Mouse (Mus musculus) lung, postnatal 0 days (tissue): ENCODE data around the gene Otogl. TPM values are rescaled to one million over a fixed set of nuclear protein-coding genes. Genes with fewer than 3 reads are reported as not detected.

Experiments used
- ATAC-seq: fragments of 200-750 bp; cut with Nextera tagmentation; 2 replicates; pipeline ENCODE4 v1.8.0; 2017; ENCODE audit warnings: moderate library complexity
- DNase-seq: peaks from one replicate; pipeline ENCODE4 v3.0.0-alpha.2; 2016; ENCODE audit warnings: low spot score
- H3K27ac ChIP-seq: fragments of 300-500 bp; sonication (generic); 2 replicates; pipeline ENCODE4 v1.5.1; 2014; ENCODE audit warnings: antibody characterized with exemption, mild to moderate bottlenecking, low read length, mixed read lengths
- H3K27me3 ChIP-seq: fragments of 300-500 bp; sonication (generic); replicated peaks from 2 replicates; pipeline ENCODE4 v1.6.1; 2014; ENCODE audit warnings: low read length, mixed read lengths; ENCODE audit not compliant: insufficient read depth
- H3K36me3 ChIP-seq: fragments of 300-500 bp; sonication (generic); 2 replicates; pipeline ENCODE4 v1.6.1; 2014; ENCODE audit warnings: low read length, mixed read lengths; ENCODE audit not compliant: insufficient read depth
- H3K4me1 ChIP-seq: fragments of 300-500 bp; sonication (generic); 2 replicates; pipeline ENCODE4 v1.6.1; 2014; ENCODE audit warnings: antibody characterized with exemption, low read depth, low read length, mixed read lengths; ENCODE audit not compliant: insufficient read depth
- H3K4me2 ChIP-seq: fragments of 300-500 bp; sonication (generic); replicated peaks from 2 replicates; pipeline ENCODE4 v1.6.1; 2014; ENCODE audit warnings: low read depth, mild to moderate bottlenecking, low read length, moderate library complexity, mixed read lengths
- H3K4me3 ChIP-seq: fragments of 300-500 bp; sonication (generic); 2 replicates; pipeline ENCODE4 v1.5.1; 2014; ENCODE audit warnings: low read depth, low read length
- H3K9ac ChIP-seq: fragments of 300-500 bp; sonication (generic); replicated peaks from 2 replicates; pipeline ENCODE4 v1.6.1; 2014; ENCODE audit warnings: low read depth, mild to moderate bottlenecking
- H3K9me3 ChIP-seq: fragments of 300-500 bp; sonication (generic); 2 replicates; pipeline ENCODE4 v1.6.1; 2016; ENCODE audit warnings: low read length, mixed read lengths
- CTCF ChIP-seq: IDR thresholded peaks from 2 replicates; pipeline ENCODE4 v1.5.1; 2016; ENCODE audit warnings: antibody characterized with exemption, mild to moderate bottlenecking
- EP300 ChIP-seq: IDR thresholded peaks from 2 replicates; pipeline ENCODE4 v1.6.1; 2016; ENCODE audit warnings: antibody characterized with exemption, mild to moderate bottlenecking, control low read depth
- WGBS: fragments of 180-500 bp; shearing (Covaris S2); extraction: QIAGEN DNeasy Blood & Tissue Kit; methylation state at CpG from one replicate; pipeline ENCODE4 v1.1.7; 2014; 5-methylcytosine and 5-hydroxymethylcytosine counted together
- polyA plus RNA-seq: library from polyadenylated mRNA; unstranded; fragments of >200 nt; fragmentation: Nextera tagmentation; extraction: Ambion mirVana; gene quantifications from 2 replicates; pipeline ENCODE4 v1.2.1, GENCODE M21; 2015

Gene Otogl
- polyA plus RNA-seq, 1 experiment from 2014 or later = 0.01 TPM

DNA sequence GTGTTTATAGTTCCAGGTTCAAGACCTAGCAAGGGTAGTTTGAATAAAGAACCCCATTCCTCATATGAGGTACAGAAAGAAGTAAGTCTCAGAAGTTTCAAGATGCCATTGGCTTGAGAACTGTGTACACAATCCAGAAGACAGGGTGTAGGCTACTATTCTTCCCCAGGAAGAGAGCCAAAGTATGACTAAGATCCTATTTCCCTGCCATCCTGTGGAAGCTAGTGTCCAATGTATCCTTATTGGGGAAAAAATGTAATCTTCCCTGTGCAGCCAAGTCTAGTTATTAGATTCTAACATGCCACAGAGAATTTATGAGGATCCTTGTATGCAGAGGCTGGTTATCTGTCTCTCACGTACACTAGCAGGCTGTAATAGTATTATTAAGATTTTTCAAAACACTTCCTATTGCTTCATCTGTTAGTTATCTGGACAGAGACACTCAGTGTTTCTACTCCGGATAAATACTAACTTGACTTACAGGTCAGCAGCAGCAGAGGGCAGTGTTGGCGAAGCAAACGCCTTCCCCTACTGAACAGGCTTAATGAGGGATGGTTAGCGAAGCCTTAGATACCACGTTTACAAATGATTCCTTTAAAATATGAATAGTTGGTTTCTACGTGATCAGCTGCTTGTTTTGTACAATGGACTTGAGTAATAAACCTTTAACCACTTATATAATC is 112.1 kb downstream of the Otogl start:
- H3K4me1 ChIP-seq = no peaks in the 10 kb centered on the region
- H3K4me3 ChIP-seq = no peak overlapping the region
- no peaks in the 10 kb centered on the region for H3K9me3 ChIP-seq
- no peaks in the 10 kb centered on the region for H3K27me3 ChIP-seq
- no peak overlapping the region for H3K4me2 ChIP-seq
- ATAC-seq = peak; percentile 82
- H3K9ac ChIP-seq = no peak overlapping the region
- no peaks in the 10 kb centered on the region for H3K36me3 ChIP-seq
- DNase-seq = peak; percentile 85
- no peak overlapping the region for H3K27ac ChIP-seq
- peak; percentile 83 for TF ChIP-seq CTCF
- no peak for TF ChIP-seq EP300
- 6% methylated on average over 7 of the region's 7 CpGs for WGBS

DNA sequence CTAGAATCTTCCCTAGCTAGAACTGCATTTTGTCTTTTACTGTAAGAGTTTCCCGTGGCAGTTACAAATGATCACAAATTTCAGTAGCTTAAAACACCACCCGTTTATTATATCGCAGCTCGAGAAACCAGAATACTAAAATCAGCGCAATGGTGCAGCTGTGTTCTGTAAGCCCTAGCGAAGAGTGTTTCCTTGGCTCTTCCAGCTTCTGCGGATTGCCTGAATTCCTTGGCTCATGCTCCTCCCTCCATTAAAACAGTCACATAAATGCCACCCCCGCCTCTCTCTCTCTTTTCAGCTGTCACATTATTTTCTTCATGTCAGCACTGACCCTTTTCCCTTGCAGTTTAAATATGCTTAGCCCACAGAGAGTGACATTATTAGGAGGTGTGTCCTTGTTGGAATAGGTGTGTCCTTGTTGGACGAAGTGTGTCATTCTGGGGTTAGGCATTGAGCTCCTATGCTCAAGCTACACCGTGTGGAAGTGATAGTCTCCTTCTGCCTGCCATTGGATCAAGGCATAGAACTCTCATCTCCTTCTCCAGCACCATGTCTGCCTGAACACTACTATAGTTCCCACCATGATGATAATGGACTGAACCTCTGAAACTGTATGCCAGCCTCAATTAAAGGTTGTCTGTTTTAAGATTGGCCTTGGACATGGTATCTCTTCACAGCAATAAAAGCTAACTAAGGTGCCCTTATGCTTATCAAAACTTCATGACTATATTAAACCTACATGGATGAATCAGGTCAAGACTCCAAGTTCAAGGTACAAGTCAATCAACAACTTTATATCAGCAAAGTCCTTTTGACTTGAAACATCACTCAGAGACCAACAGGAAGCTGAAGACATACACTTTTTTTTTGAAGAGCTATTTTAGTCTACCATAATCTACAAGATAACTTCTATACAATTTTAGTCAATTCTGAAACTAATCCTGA is 116.8 kb downstream of the Otogl start:
- ATAC-seq = peak; percentile 40; the same call in 1 of the 2 replicates
- no peak overlapping the region for H3K4me3 ChIP-seq
- peak; percentile 64 for DNase-seq
- no peak overlapping the region for H3K9ac ChIP-seq
- WGBS = 47% methylated on average over 10 of the region's 10 CpGs
- H3K4me2 ChIP-seq = no peak overlapping the region
- no peak overlapping the region for H3K27ac ChIP-seq
- H3K27me3 ChIP-seq = no peaks in the 10 kb centered on the region
- no peak for TF ChIP-seq EP300
- TF ChIP-seq CTCF = no peak
- no peaks in the 10 kb centered on the region for H3K4me1 ChIP-seq
- H3K9me3 ChIP-seq = no peaks in the 10 kb centered on the region
- no peaks in the 10 kb centered on the region for H3K36me3 ChIP-seq

DNA sequence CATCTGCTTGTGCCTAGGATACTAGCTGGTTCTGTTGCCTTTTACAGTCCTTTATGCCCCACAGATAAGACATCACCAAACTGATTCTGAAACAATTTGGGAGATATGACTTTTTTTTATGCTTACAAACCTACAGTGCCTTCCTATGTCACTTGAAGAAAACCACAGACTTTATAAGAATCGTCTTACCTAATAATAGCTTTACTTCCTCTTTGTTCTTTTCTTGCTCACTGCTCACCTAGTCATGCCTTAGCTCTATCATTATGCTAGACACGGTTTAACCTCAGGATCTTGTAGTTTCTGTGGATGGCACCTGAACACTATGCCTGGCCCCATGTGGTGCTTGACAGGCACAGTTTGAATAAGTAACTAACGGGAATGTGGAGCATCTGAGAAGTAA is 119.4 kb downstream of the Otogl start:
- Histone ChIP-seq H3K27ac (no peak overlapping the region), H3K9me3 (no peaks in the 10 kb centered on the region), H3K9ac (no peak overlapping the region), H3K4me1 (no peaks in the 10 kb centered on the region), H3K27me3 (no peaks in the 10 kb centered on the region), H3K4me2 (no peak overlapping the region), H3K36me3 (no peaks in the 10 kb centered on the region), H3K4me3 (no peak overlapping the region)
- ATAC-seq = no peak
- WGBS = 77% methylated on average over 3 of the region's 3 CpGs
- DNase-seq = no peak
- no peak for TF ChIP-seq CTCF
- no peak for TF ChIP-seq EP300

DNA sequence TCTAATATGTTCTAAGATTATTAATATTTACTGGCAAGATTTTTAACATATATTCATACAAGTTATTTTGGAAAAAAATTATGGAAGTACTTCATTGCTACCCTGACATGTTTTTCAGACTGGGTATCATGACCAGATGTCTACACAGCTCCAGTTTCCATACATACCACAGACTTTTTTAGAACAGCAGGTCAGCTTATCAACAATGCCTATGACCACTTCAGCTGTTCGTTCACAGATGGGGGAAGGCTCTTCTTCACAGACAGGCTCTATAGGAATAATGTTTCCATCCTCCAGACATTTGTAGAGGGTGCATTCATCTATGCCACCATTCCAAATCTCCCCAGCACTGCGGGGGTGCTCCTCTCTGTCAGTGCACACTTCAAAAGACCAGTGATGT is 132.4 kb downstream of the Otogl start:
- TF ChIP-seq CTCF = no peak
- TF ChIP-seq EP300 = no peak
- Histone ChIP-seq H3K27ac (no peak overlapping the region), H3K27me3 (no peaks in the 10 kb centered on the region), H3K4me1 (no peaks in the 10 kb centered on the region), H3K9me3 (no peaks in the 10 kb centered on the region), H3K4me3 (no peak overlapping the region), H3K9ac (no peak overlapping the region), H3K36me3 (no peaks in the 10 kb centered on the region), H3K4me2 (no peak overlapping the region)
- DNase-seq (no peak), ATAC-seq (no peak)
- 63% methylated on average over 2 of the region's 2 CpGs for WGBS

DNA sequence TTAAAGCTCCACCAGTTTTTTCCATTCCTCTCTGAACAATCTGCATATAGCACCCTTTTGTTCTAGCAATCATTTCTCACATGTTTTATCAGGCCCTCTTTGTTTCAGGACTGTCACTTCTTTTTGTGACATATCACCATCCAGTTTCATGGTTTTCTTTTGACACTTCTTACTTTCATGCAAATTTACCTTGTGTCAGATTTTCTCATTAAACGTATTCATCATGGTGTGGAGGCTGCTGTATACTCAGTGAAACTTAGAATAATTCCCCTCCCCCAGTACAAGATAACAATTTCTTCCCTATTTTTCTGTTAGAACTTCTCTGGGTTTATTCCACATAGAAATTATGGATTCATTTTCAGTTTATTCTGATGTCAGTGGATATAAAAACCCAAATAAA is 152.3 kb downstream of the Otogl start:
- no peaks in the 10 kb centered on the region for H3K4me1 ChIP-seq
- H3K36me3 ChIP-seq = no peaks in the 10 kb centered on the region
- no peak overlapping the region for H3K27ac ChIP-seq
- no peaks in the 10 kb centered on the region for H3K27me3 ChIP-seq
- H3K9me3 ChIP-seq = no peaks in the 10 kb centered on the region
- H3K4me2 ChIP-seq = no peak overlapping the region
- 70% methylated on average over 1 of the region's 1 CpGs for WGBS
- H3K4me3 ChIP-seq = no peak overlapping the region
- DNase-seq (no peak), ATAC-seq (no peak)
- no peak overlapping the region for H3K9ac ChIP-seq
- TF ChIP-seq EP300 = no peak
- TF ChIP-seq CTCF = no peak

DNA sequence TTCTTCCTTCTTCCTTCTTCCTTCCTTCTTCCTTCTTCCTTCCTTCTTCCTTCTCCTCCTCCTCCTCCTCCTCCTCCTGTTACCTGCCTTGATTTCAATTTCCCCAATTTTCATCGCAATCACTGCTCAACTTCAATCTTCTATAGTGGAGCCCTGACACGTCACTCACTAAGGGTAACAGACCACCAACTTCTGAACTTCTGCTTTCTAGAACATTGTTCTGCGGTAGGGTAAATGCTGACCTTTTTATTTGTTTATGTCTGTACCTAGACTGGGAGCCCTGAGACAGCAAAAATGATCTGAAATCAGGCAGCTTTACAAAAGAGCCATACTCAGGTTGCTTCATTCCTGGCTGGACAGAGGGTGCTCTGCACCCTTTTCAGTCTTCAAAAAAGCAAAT is 158.5 kb downstream of the Otogl start:
- Histone ChIP-seq H3K4me2 (no peak overlapping the region), H3K27ac (no peak overlapping the region), H3K4me1 (no peaks in the 10 kb centered on the region; the same call in 1 of the 2 replicates), H3K4me3 (no peak overlapping the region), H3K27me3 (no peaks in the 10 kb centered on the region), H3K9ac (no peak overlapping the region), H3K36me3 (no peaks in the 10 kb centered on the region), H3K9me3 (no peaks in the 10 kb centered on the region)
- no peak for DNase-seq
- ATAC-seq = no peak
- TF ChIP-seq EP300 (no peak), CTCF (no peak)
- WGBS = 78% methylated on average over 3 of the region's 3 CpGs
